Mouse (Mus musculus) frontal cortex, postnatal 14 days (tissue): Measurements from ENCODE around the gene Fam124b.

ENCODE experiments used
- DNase-seq, 2 experiments: peaks; one replicate each; pipeline ENCODE4 v3.0.0; 2022; ENCODE audit warnings: low spot score in 2 of 2

Fam124b gene

GRCm38 (mm10) chr1:80218268-80218667, at the start of gene Fam124b:
Gene Fam124b (minus strand): TSS chr1:80218473.
- DNase-seq = no peak

DNA sequence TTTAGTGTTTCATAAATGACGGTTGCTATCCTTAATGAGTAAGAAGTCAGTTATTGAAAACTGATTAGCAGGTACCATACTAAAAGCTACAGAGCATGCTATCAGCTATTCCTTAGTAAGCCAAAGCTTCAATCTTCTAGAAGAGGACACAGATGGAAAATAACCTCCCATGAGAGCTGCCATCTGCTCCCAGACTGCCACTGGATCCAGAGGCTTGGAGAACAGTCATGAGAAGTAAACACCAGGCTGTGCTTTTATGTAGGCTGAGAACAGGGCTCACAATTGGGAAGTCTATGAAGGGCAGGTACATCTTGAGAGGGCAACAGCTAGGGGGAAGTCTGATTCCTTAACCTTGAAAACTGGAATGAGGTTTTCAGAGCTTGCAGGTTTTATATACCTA, 42.2 kb upstream of the Fam124b start:
- no peak for DNase-seq

DNA sequence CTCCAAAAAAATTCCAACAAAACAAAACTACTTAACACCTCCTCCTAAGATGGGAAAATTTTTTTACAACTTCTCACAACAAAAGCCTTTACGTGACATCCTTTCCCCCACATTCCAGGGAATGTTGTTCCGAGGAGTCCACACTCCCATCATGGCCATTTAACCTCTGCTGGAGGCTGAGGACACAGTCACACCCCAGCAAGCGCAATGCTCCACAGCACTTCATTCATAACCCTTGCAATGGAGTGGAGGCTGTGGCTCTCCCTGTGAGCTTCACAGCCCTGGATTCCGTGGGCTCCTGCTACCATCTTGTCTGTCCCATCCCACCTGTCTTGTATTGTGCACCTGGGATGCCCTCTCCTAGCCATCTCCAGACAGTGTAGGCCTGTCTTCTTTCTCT, 40.4 kb upstream of the Fam124b start:
- DNase-seq = no peak

DNA sequence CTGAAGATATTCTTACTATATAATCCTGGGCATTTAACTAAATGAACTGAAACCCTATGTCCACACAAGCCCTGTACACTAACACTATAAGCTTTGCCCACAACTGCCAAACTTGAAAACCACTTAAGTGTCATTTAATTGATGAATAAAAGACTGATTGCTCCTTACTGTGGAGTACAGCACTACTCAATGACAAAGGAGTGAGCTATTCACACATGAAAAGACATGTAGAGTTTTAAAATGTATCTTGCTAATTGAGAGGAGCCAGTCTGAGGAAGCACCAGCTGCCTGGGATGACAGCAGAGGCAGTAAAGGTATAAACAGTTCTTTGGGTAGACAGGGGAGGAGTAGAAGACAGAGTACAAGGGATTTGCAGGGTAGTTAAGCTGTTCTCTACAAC, 35.0 kb upstream of the Fam124b start:
- DNase-seq = no peak

DNA sequence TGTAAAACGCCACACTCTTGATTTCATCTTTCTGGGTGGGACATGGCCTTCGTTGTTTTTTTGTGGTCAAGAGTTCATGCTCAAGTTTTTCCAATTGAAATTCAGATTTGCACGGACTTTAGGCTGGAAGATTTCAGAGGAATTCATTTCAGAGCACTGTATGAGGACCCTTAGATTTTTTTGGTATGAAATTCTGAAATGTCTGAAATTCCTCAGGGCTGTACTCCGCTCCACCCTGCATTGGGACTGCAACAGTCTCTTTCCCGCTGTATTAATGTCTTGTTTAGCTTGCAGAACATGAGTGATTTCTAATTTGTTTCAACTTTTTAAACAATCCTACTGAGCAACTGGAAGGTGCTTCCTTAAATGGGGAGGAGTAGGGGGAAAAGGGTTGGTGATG, 32.0 kb upstream of the Fam124b start:
- no peak for DNase-seq

GRCm38 (mm10) chr1:80247131-80247530, 28.9 kb upstream of the Fam124b start:
- DNase-seq = no peak

- no peak for DNase-seq
Observed at GRCm38 (mm10) chr1:80244123-80244522, 25.9 kb upstream of the Fam124b start.

- DNase-seq = no peak
Observed at GRCm38 (mm10) chr1:80241579-80241978, 23.3 kb upstream of the Fam124b start.

- no peak for DNase-seq
Observed at GRCm38 (mm10) chr1:80240017-80240660, 21.9 kb upstream of the Fam124b start.

DNA sequence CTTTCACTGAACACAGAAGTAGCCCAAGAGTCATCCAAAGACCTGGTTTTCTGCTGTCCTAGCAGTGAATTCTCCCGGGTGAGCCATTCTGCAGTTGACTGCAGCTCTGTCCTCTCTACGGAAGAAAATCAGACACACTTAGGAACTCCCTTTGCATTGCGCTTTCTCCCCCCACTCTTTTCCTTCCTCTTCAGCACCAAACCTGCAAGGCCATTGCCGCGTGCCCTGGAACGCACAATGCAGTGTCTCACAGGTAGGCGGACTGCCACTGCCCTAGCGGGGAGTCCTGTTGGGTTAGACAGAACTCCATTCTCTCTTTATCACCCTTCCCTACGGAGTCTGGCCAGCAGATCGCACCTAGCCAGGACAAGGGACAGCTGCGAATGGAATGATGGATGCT, 21.2 kb upstream of the Fam124b start:
- no peak for DNase-seq

DNA sequence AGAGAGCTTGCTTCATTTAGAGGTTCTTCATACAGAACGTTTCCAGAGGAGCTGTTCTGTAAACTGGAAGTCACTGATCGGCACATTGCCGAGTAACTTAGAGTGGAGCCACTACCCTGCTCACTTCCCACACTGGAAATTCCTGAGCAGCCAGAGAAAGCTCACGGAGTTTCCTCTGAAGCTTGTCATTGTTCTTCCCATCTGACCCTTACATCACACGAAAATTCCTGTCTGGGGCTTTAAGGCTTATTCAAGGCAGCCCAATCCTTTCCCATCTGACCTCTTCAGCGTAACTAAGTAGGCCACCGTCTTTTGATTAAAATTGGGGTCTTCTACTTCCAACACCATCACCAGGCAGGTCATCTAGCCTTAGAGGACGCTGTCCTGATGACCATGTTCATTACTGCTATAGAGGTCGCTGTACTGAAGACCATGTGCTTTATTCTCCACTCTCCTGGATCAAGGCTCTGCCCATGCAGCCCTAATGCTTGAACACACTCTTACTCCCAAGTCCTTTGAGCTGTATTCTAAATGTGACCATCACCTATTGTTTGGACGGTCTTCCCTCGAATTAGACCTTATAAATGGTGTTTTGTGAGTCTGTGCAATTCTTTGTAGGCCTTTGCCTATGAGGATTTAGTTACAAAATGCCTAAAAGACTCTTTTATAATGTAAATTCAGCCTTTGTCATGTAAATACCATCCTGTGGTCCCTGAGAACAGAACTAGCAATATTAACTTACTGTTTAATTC, 18.9 kb upstream of the Fam124b start:
- no peak for DNase-seq

- no peak for DNase-seq
Observed at GRCm38 (mm10) chr1:80236126-80236525, 17.9 kb upstream of the Fam124b start.

GRCm38 (mm10) chr1:80230612-80231011, 12.3 kb upstream of the Fam124b start:
- no peak for DNase-seq

DNA sequence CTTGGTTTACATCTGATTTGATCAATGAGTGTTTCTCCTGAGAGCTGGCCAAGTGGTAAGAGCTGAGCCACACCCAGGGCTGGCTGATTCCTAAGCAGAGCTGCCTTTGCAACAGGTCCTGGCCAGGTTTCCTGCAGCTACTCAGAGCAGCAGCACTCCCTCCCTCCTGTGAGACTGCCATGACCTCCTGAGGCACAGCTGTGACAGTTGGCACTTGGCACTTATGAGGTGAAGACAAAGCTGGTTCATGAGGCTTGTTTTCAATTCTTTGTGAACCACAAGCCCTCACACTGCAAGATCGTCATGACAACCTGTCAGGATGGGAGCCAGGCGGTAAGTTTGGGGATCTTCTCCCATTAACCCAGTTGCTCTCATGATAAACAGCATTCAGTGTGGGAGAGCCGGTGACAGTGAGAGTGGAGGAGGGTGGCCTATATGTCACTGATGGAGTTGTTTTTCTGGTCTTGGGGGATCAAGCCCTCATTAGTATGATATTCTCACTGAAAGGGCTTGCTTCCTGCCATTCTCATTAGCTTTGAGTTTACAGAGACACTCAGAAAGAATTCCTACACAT, 6.7 kb upstream of the Fam124b start:
- no peak for DNase-seq

DNA sequence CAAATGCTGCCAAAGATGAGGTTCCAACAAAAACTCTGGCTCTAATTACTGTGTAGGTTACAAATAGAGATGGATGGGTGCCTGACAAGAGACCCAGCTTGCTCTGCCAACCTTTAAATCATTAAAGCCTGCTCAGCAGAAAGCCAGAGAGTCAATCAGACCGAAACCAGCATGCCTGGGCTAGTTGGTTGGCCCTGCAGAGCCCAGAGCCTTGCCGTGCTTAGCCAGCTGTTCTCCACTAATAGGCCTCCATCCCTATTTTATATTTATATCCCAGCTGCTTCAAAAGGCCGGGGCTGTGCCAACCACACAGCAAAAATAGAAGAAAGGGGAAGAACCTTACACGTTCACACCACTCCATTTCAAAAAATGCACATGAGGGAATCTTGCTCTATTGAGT, 2.9 kb upstream of the Fam124b start:
- no peak for DNase-seq

GRCm38 (mm10) chr1:80213826-80214225, 4.4 kb downstream of the Fam124b start:
- no peak for DNase-seq

- no peak for DNase-seq
Observed at GRCm38 (mm10) chr1:80213146-80213545, 5.1 kb downstream of the Fam124b start.

DNA sequence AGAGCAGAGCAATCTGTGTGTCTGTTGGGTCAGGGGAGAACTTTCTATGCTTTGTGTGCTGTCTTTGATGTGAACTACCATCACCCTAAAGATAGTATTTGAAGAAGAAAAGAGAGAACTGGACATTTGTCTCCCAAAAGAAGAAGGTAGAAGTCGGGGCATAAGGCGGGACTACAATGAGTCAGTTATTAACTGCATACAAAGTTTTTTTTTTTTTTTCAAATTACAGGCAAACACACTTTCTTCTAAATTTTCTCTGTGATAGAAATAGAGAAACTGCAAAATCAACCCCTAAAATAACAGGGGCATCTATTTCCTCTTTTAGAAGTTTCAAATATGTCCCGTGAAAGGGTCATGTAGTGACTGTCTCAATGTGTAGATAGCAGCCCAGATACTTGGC, 16.0 kb downstream of the Fam124b start:
- DNase-seq = no peak

DNA sequence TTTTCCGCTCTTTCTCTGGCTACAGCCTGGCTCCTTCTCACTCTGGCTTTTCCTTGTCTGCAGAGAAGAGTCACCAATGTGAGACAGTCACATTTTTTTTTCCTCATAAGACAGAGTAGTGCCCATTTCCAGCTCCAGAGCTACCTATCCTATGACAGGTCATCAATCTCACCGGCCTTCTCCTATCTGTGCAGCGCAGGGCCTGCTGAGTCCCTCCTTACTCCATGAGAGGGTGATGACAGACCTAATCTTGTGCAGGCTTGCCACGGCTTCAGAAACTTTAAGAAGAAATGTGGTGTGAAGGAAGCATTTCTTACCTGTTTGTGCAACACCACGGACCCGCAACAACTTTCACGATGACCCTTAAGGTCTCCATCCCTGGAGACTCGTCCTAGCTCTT, 25.4 kb downstream of the Fam124b start:
- DNase-seq = no peak

- DNase-seq = no peak
Observed at GRCm38 (mm10) chr1:80181414-80181805, 36.9 kb downstream of the Fam124b start.

DNA sequence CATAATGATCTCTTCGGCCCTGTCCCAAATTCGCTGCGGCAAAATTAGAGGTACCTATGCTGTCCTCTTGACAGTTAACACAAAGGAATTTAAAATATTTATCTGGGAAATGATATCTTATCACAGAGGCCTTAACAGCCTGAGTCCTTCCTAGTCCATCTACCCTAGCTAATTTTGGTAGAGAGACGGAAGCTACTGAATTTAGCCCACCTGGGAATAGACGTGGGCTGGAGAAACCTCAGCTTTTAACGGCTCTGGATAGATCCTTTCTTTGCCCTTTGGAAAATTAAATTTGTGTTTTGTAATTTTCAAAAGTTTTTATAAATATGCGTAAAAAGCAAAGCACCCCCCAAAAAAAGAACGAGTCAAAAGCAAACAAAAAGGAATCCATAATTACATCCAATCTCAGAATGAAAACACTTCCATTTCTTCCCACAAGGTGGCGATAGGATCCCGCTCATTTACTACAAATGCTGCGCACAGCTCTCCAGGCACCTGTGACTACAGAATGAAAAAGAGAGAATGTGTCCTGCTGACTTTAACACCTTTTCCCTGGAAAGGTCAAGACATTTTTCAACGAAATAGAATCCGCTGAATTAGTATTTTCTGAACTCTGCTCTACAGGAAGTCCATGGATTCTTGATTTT, 37.4 kb downstream of the Fam124b start:
- DNase-seq = peak in 1 of 2 experiments; percentile 57

DNA sequence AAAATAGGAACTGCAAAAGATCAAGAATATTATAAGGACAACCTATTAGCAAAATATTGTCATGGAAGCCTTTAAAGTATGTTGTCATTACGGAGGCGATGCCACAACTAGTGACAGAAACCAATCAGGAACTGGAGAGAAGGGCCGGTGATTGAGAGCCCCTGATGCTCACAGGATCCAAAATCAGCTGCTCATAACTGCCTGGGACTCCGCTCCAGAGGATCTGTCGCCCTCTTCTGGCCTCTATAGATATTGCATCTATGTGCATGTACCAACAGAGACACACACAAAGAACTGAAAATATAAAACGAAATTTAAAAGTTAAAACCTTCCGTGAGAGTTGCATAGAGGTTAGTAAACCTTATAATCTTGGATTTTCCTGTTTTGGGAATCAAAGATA, 38.1 kb downstream of the Fam124b start:
- DNase-seq = no peak
